Mouse (Mus musculus) embryonic stem cell, embryonic (primary cell): ENCODE measurements around the gene D5Ertd579e.

Experiments
- CTCF ChIA-PET, 4 experiments: fragments of 300-600 bp in 2 of 4; fragments of 350-600 bp in 2 of 4; sonication (Branson Sonifier 250); formaldehyde crosslinking; loops; one replicate each; lab custom pipeline; 2022; ENCODE audit warnings: inconsistent platforms in 2 of 4; lab: Charles Lee
- POLR2A ChIA-PET, 4 experiments: fragments of 300-600 bp in 2 of 4; fragments of 350-600 bp in 2 of 4; sonication (Branson Sonifier 250); formaldehyde crosslinking; loops; one replicate each; lab custom pipeline; 2022; ENCODE audit warnings: antibody characterized with exemption in 4 of 4, inconsistent platforms in 1 of 4; lab: Charles Lee

The D5Ertd579e gene

GRCm38 (mm10) chr5:36727136-36727535, 31.3 kb upstream of the D5Ertd579e start:
- CTCF ChIA-PET: interaction anchor here in 1 of 4 experiments (1.0 kb wide), 1 partner anchor 10 kb away, joined by 3 read pairs; no protein-coding TSS in a partner anchor
- POLR2A ChIA-PET: interaction anchor here in 3 of 4 experiments (0.6 to 1.8 kb wide), 4 partner anchors 9 to 262 kb away, joined by 3 to 6 read pairs (median 4); partner anchors contain the start of gene Grpel1 (in 1 of the 3)

- POLR2A ChIA-PET: interaction anchor here in 1 of 4 experiments (1.8 kb wide), 2 partner anchors 13 to 261 kb away, joined by 6 read pairs; partner anchors contain the start of gene Grpel1
- CTCF ChIA-PET: interaction anchor here in 1 of 4 experiments (0.9 to 1.0 kb wide), 2 partner anchors 11 to 13 kb away, joined by 3 to 4 read pairs; no protein-coding TSS in a partner anchor
These were observed 30.6 kb upstream of the D5Ertd579e start for GRCm38 (mm10) chr5:36726387-36726801.

- ChIA-PET POLR2A (interaction anchor here in 1 of 4 experiments (1.8 kb wide), 2 partner anchors 12 to 261 kb away, joined by 6 read pairs; partner anchors contain the start of gene Grpel1), CTCF (interaction anchor here in 1 of 4 experiments (0.9 kb wide), 1 partner anchor 14 kb away, joined by 4 read pairs; no protein-coding TSS in a partner anchor)
These were observed 30.0 kb upstream of the D5Ertd579e start for GRCm38 (mm10) chr5:36725861-36726260.

GRCm38 (mm10) chr5:36724274-36724673, 28.4 kb upstream of the D5Ertd579e start:
- ChIA-PET POLR2A (interaction anchor here in 2 of 4 experiments (1.0 to 2.5 kb wide), 4 partner anchors 12 to 260 kb away, joined by 3 to 11 read pairs (median 4); partner anchors contain the start of genes D5Ertd579e (in 1 of the 2) and Grpel1 (in 1 of the 2)), CTCF (interaction anchor here in 1 of 4 experiments (1.4 kb wide), 1 partner anchor 9 kb away, joined by 4 read pairs; no protein-coding TSS in a partner anchor)

- POLR2A ChIA-PET: interaction anchor here in 2 of 4 experiments (0.7 to 2.5 kb wide), 5 partner anchors 10 to 53 kb away, joined by 3 to 11 read pairs (median 3); partner anchors contain the start of gene D5Ertd579e (in 1 of the 2)
- CTCF ChIA-PET: interaction anchor here in 2 of 4 experiments (0.6 to 1.4 kb wide), 3 partner anchors 9 to 259 kb away, joined by 3 to 4 read pairs (median 4); partner anchors contain the start of gene Grpel1 (in 1 of the 2)
These were observed 27.5 kb upstream of the D5Ertd579e start for GRCm38 (mm10) chr5:36723356-36723755.

GRCm38 (mm10) chr5:36722415-36722856, 26.6 kb upstream of the D5Ertd579e start:
- POLR2A ChIA-PET: interaction anchor here in 2 of 4 experiments (0.7 to 2.5 kb wide), 5 partner anchors 9 to 54 kb away, joined by 3 to 11 read pairs (median 3); no protein-coding TSS in a partner anchor
- CTCF ChIA-PET: no interaction called here

GRCm38 (mm10) chr5:36720710-36721375, 25.0 kb upstream of the D5Ertd579e start:
- ChIA-PET POLR2A (interaction anchor here in 1 of 4 experiments (1.3 kb wide), 1 partner anchor 16 kb away, joined by 4 read pairs; no protein-coding TSS in a partner anchor), CTCF (interaction anchor here in 1 of 4 experiments (0.6 kb wide), 1 partner anchor 460 kb away, joined by 3 read pairs; no protein-coding TSS in a partner anchor)

- CTCF ChIA-PET: interaction anchor here in 1 of 4 experiments (0.6 kb wide), 1 partner anchor 460 kb away, joined by 3 read pairs; no protein-coding TSS in a partner anchor
- POLR2A ChIA-PET: interaction anchor here in 2 of 4 experiments (1.2 to 1.3 kb wide), 2 partner anchors 15 to 138 kb away, joined by 3 to 4 read pairs; no protein-coding TSS in a partner anchor
These were observed 24.4 kb upstream of the D5Ertd579e start for GRCm38 (mm10) chr5:36720219-36720618.

- CTCF ChIA-PET: interaction anchor here in 2 of 4 experiments (0.5 to 1.0 kb wide), 2 partner anchors 23 to 730 kb away, joined by 3 to 6 read pairs; no protein-coding TSS in a partner anchor
- POLR2A ChIA-PET: interaction anchor here in 2 of 4 experiments (1.0 to 1.3 kb wide), 3 partner anchors 15 to 137 kb away, joined by 3 to 4 read pairs (median 3); no protein-coding TSS in a partner anchor
These were observed 23.8 kb upstream of the D5Ertd579e start for GRCm38 (mm10) chr5:36719601-36720000.

GRCm38 (mm10) chr5:36719135-36719534, 23.3 kb upstream of the D5Ertd579e start:
- ChIA-PET POLR2A (interaction anchor here in 2 of 4 experiments (1.0 to 1.2 kb wide), 2 partner anchors 25 to 137 kb away, joined by 3 read pairs; no protein-coding TSS in a partner anchor), CTCF (interaction anchor here in 2 of 4 experiments (0.5 to 1.0 kb wide), 3 partner anchors 24 to 730 kb away, joined by 3 to 6 read pairs (median 5); no protein-coding TSS in a partner anchor)

GRCm38 (mm10) chr5:36717889-36718288, 22.1 kb upstream of the D5Ertd579e start:
- POLR2A ChIA-PET: interaction anchor here in 1 of 4 experiments (0.7 kb wide), 1 partner anchor 10 kb away, joined by 3 read pairs; no protein-coding TSS in a partner anchor
- CTCF ChIA-PET: interaction anchor here in 1 of 4 experiments (0.6 kb wide), 1 partner anchor 95 kb away, joined by 4 read pairs; no protein-coding TSS in a partner anchor

- CTCF ChIA-PET: interaction anchor here in 1 of 4 experiments (0.6 kb wide), 1 partner anchor 234 kb away, joined by 3 read pairs; no protein-coding TSS in a partner anchor
- POLR2A ChIA-PET: interaction anchor here in 1 of 4 experiments (0.6 kb wide), 1 partner anchor 26 kb away, joined by 4 read pairs; no protein-coding TSS in a partner anchor
These were observed 21.0 kb upstream of the D5Ertd579e start for GRCm38 (mm10) chr5:36716816-36717215.

- POLR2A ChIA-PET: interaction anchor here in 2 of 4 experiments (0.8 to 2.4 kb wide), 6 partner anchors 10 to 250 kb away, joined by 3 to 6 read pairs (median 3); partner anchors contain the start of gene Grpel1 (in 1 of the 2)
- CTCF ChIA-PET: interaction anchor here in 3 of 4 experiments (0.6 to 1.5 kb wide), 4 partner anchors 9 to 460 kb away, joined by 3 to 4 read pairs (median 4); no protein-coding TSS in a partner anchor
These were observed 19.0 kb upstream of the D5Ertd579e start for GRCm38 (mm10) chr5:36714832-36715231.

- POLR2A ChIA-PET: interaction anchor here in 3 of 4 experiments (0.7 to 2.9 kb wide), 15 partner anchors 9 to 975 kb away, joined by 3 to 13 read pairs (median 8); partner anchors contain the start of genes D5Ertd579e (in 2 of the 3) and Grpel1 (in 2 of the 3)
- CTCF ChIA-PET: interaction anchor here in 3 of 4 experiments (0.7 to 2.7 kb wide), 8 partner anchors 9 to 1203 kb away, joined by 3 to 14 read pairs (median 3); partner anchors contain the start of gene Sorcs2 (in 1 of the 3)
These were observed 17.9 kb upstream of the D5Ertd579e start for GRCm38 (mm10) chr5:36713693-36714092.

GRCm38 (mm10) chr5:36712553-36713534, 17.0 kb upstream of the D5Ertd579e start:
- ChIA-PET POLR2A (interaction anchor here in 3 of 4 experiments (0.7 to 2.9 kb wide), 40 partner anchors 8 to 974 kb away, joined by 3 to 13 read pairs (median 5); partner anchors contain the start of genes D5Ertd579e (in 3 of the 3), Grpel1 (in 2 of the 3), Ccdc96 (in 1 of the 3) and Tada2b (in 1 of the 3)), CTCF (interaction anchor here in 3 of 4 experiments (0.5 to 2.7 kb wide), 13 partner anchors 8 to 1277 kb away, joined by 3 to 14 read pairs (median 3); partner anchors contain the start of genes Man2b2 (in 1 of the 3) and Sorcs2 (in 1 of the 3))

- POLR2A ChIA-PET: interaction anchor here in 2 of 4 experiments (0.7 to 2.9 kb wide), 25 partner anchors 7 to 267 kb away, joined by 3 to 13 read pairs (median 5); partner anchors contain the start of gene D5Ertd579e (in 2 of the 2)
- CTCF ChIA-PET: interaction anchor here in 1 of 4 experiments (1.1 to 2.7 kb wide), 2 partner anchors 28 to 314 kb away, joined by 4 to 14 read pairs; partner anchors contain the start of gene Sorcs2
These were observed 16.0 kb upstream of the D5Ertd579e start for GRCm38 (mm10) chr5:36711863-36712262.
